Mouse (Mus musculus) lung, postnatal 0 days (tissue): ENCODE data around the gene Rpsa. TPM values are rescaled to one million over a fixed set of nuclear protein-coding genes. Genes with fewer than 3 reads are reported as not detected.

Experiments
- ATAC-seq: fragments of 200-750 bp; cut with Nextera tagmentation; 2 replicates; pipeline ENCODE4 v1.8.0; 2017; ENCODE audit warnings: moderate library complexity
- DNase-seq: peaks from one replicate; pipeline ENCODE4 v3.0.0-alpha.2; 2016; ENCODE audit warnings: low spot score
- H3K27ac ChIP-seq: fragments of 300-500 bp; sonication (generic); 2 replicates; pipeline ENCODE4 v1.5.1; 2014; ENCODE audit warnings: antibody characterized with exemption, mild to moderate bottlenecking, low read length, mixed read lengths
- H3K27me3 ChIP-seq: fragments of 300-500 bp; sonication (generic); replicated peaks from 2 replicates; pipeline ENCODE4 v1.6.1; 2014; ENCODE audit warnings: low read length, mixed read lengths; ENCODE audit not compliant: insufficient read depth
- H3K36me3 ChIP-seq: fragments of 300-500 bp; sonication (generic); 2 replicates; pipeline ENCODE4 v1.6.1; 2014; ENCODE audit warnings: low read length, mixed read lengths; ENCODE audit not compliant: insufficient read depth
- H3K4me1 ChIP-seq: fragments of 300-500 bp; sonication (generic); 2 replicates; pipeline ENCODE4 v1.6.1; 2014; ENCODE audit warnings: antibody characterized with exemption, low read depth, low read length, mixed read lengths; ENCODE audit not compliant: insufficient read depth
- H3K4me2 ChIP-seq: fragments of 300-500 bp; sonication (generic); replicated peaks from 2 replicates; pipeline ENCODE4 v1.6.1; 2014; ENCODE audit warnings: low read depth, mild to moderate bottlenecking, low read length, moderate library complexity, mixed read lengths
- H3K4me3 ChIP-seq: fragments of 300-500 bp; sonication (generic); 2 replicates; pipeline ENCODE4 v1.5.1; 2014; ENCODE audit warnings: low read depth, low read length
- H3K9ac ChIP-seq: fragments of 300-500 bp; sonication (generic); replicated peaks from 2 replicates; pipeline ENCODE4 v1.6.1; 2014; ENCODE audit warnings: low read depth, mild to moderate bottlenecking
- H3K9me3 ChIP-seq: fragments of 300-500 bp; sonication (generic); 2 replicates; pipeline ENCODE4 v1.6.1; 2016; ENCODE audit warnings: low read length, mixed read lengths
- CTCF ChIP-seq: IDR thresholded peaks from 2 replicates; pipeline ENCODE4 v1.5.1; 2016; ENCODE audit warnings: antibody characterized with exemption, mild to moderate bottlenecking
- EP300 ChIP-seq: IDR thresholded peaks from 2 replicates; pipeline ENCODE4 v1.6.1; 2016; ENCODE audit warnings: antibody characterized with exemption, mild to moderate bottlenecking, control low read depth
- WGBS: fragments of 180-500 bp; shearing (Covaris S2); extraction: QIAGEN DNeasy Blood & Tissue Kit; methylation state at CpG from one replicate; pipeline ENCODE4 v1.1.7; 2014; 5-methylcytosine and 5-hydroxymethylcytosine counted together
- polyA plus RNA-seq: library from polyadenylated mRNA; unstranded; fragments of >200 nt; fragmentation: Nextera tagmentation; extraction: Ambion mirVana; gene quantifications from 2 replicates; pipeline ENCODE4 v1.2.1, GENCODE M21; 2015

Rpsa gene
- polyA plus RNA-seq, 1 experiment from 2014 or later = 675 TPM

GRCm38 (mm10) chr9:120110211-120111018 is 17.1 kb upstream of the Rpsa start, which contains the start of gene Slc25a38:
TSS of gene Slc25a38 (plus strand) at chr9:120110374.
- H3K9ac ChIP-seq = peak within 1 kb of the TSS; percentile 74
- no peaks in the 10 kb centered on the region for H3K9me3 ChIP-seq
- no peaks in the 10 kb centered on the region for H3K4me1 ChIP-seq
- TF ChIP-seq CTCF (peak; percentile 83), EP300 (peak; percentile 21; the same call in 1 of the 2 replicates)
- DNase-seq (peak; percentile 97), ATAC-seq (peak; percentile 98)
- H3K27me3 ChIP-seq = no peaks in the 10 kb centered on the region
- peak within 1 kb of the TSS; percentile 98 for H3K27ac ChIP-seq
- no peaks in the 10 kb centered on the region for H3K36me3 ChIP-seq
- under 1% methylated on average over 58 of the region's 62 CpGs for WGBS
- peak within 1 kb of the TSS; percentile 79 for H3K4me3 ChIP-seq
- H3K4me2 ChIP-seq = peak within 1 kb of the TSS; percentile 60

GRCm38 (mm10) chr9:120111156-120111945 is 16.1 kb upstream of the Rpsa start:
- H3K9me3 ChIP-seq = no peaks in the 10 kb centered on the region
- WGBS = 70% methylated on average over 15 of the region's 15 CpGs
- ATAC-seq = no peak
- no peak for DNase-seq
- H3K27ac ChIP-seq = peak overlapping the region; percentile 98
- peak overlapping the region; percentile 60 for H3K4me2 ChIP-seq
- H3K27me3 ChIP-seq = no peaks in the 10 kb centered on the region
- H3K36me3 ChIP-seq = no peaks in the 10 kb centered on the region
- H3K4me3 ChIP-seq = peak overlapping the region; percentile 79
- H3K4me1 ChIP-seq = no peaks in the 10 kb centered on the region
- no peak for TF ChIP-seq CTCF
- no peak for TF ChIP-seq EP300
- no peak overlapping the region for H3K9ac ChIP-seq

- TF ChIP-seq CTCF (no peak), EP300 (no peak)
- H3K9ac ChIP-seq = no peak overlapping the region
- WGBS = 87% methylated on average over 6 of the region's 6 CpGs
- no peaks in the 10 kb centered on the region for H3K27me3 ChIP-seq
- no peak for ATAC-seq
- no peak overlapping the region for H3K4me3 ChIP-seq
- H3K36me3 ChIP-seq = peaks cover 2% of the 10 kb centered on the region; the same call in 1 of the 2 replicates
- no peaks in the 10 kb centered on the region for H3K4me1 ChIP-seq
- DNase-seq = no peak
- no peak overlapping the region for H3K4me2 ChIP-seq
- H3K9me3 ChIP-seq = no peaks in the 10 kb centered on the region
- no peak overlapping the region for H3K27ac ChIP-seq
Observed at GRCm38 (mm10) chr9:120112472-120112871, 15.0 kb upstream of the Rpsa start.

- H3K36me3 ChIP-seq = peaks cover 12% of the 10 kb centered on the region
- H3K9ac ChIP-seq = no peak overlapping the region
- no peak overlapping the region for H3K4me3 ChIP-seq
- ATAC-seq (no peak), DNase-seq (no peak)
- no peak overlapping the region for H3K4me2 ChIP-seq
- H3K4me1 ChIP-seq = no peaks in the 10 kb centered on the region
- no peaks in the 10 kb centered on the region for H3K9me3 ChIP-seq
- no peak for TF ChIP-seq CTCF
- WGBS = 92% methylated on average over 5 of the region's 7 CpGs
- no peaks in the 10 kb centered on the region for H3K27me3 ChIP-seq
- H3K27ac ChIP-seq = no peak overlapping the region
Observed at GRCm38 (mm10) chr9:120113456-120113855, 14.0 kb upstream of the Rpsa start.

GRCm38 (mm10) chr9:120114051-120114788 is 13.3 kb upstream of the Rpsa start:
- H3K4me1 ChIP-seq = no peaks in the 10 kb centered on the region
- no peaks in the 10 kb centered on the region for H3K27me3 ChIP-seq
- DNase-seq (no peak), ATAC-seq (no peak)
- peaks cover 13% of the 10 kb centered on the region for H3K36me3 ChIP-seq
- H3K9me3 ChIP-seq = no peaks in the 10 kb centered on the region
- TF ChIP-seq EP300 (no peak), CTCF (no peak)
- 82% methylated on average over 17 of the region's 17 CpGs for WGBS
- no peak overlapping the region for H3K4me3 ChIP-seq
- no peak overlapping the region for H3K4me2 ChIP-seq
- H3K27ac ChIP-seq = no peak overlapping the region
- no peak overlapping the region for H3K9ac ChIP-seq

- Histone ChIP-seq H3K27me3 (no peaks in the 10 kb centered on the region), H3K9me3 (no peaks in the 10 kb centered on the region), H3K4me3 (no peak overlapping the region), H3K27ac (no peak overlapping the region), H3K36me3 (peaks cover 13% of the 10 kb centered on the region), H3K4me1 (no peaks in the 10 kb centered on the region), H3K4me2 (no peak overlapping the region), H3K9ac (no peak overlapping the region)
- no peak for ATAC-seq
- no peak for DNase-seq
- WGBS = 91% methylated on average over 2 of the region's 2 CpGs
- TF ChIP-seq CTCF (no peak), EP300 (no peak)
Observed at GRCm38 (mm10) chr9:120114789-120115151, 12.7 kb upstream of the Rpsa start.
